Mouse (Mus musculus): ENCODE measurements around the gene Sap18b. TPM values are rescaled to one million over a fixed set of nuclear protein-coding genes. Genes with fewer than 3 reads are reported as not detected.

Gene Sap18b
- polyA plus RNA-seq, 1 experiment from 2014 or later = 369 TPM

- ATAC-seq (replicated peaks; ENCODE audit: low FRiP score, low TSS enrichment, low read depth) = no peak
- H3K27ac ChIP-seq (ENCODE audit: low read depth) = no peak overlapping the region
- no peaks in the 10 kb centered on the region for H3K27me3 ChIP-seq (replicated peaks; ENCODE audit: control insufficient read depth, insufficient read depth, low read length)
- no peak overlapping the region for H3K9ac ChIP-seq (ENCODE audit: low read length)
- peaks cover 100% of the 10 kb centered on the region for H3K36me3 ChIP-seq (ENCODE audit: control insufficient read depth, insufficient read depth, low read length)
- H3K4me2 ChIP-seq (ENCODE audit: low read length) = no peak overlapping the region
- no peak for DNase-seq (ENCODE audit: low spot score)
- no peaks in the 10 kb centered on the region for H3K4me1 ChIP-seq (replicated peaks; ENCODE audit: control insufficient read depth, insufficient read depth, low read length)
- WGBS = 91% methylated on average over 16 of the region's 16 CpGs
- H3K9me3 ChIP-seq (ENCODE audit: control insufficient read depth, low read length) = no peaks in the 10 kb centered on the region
- H3K4me3 ChIP-seq (ENCODE audit: low read depth, low read length) = no peak overlapping the region
Measured at GRCm38 (mm10) chr8:95871690-95872089, 46.5 kb downstream of the Sap18b start.

DNA sequence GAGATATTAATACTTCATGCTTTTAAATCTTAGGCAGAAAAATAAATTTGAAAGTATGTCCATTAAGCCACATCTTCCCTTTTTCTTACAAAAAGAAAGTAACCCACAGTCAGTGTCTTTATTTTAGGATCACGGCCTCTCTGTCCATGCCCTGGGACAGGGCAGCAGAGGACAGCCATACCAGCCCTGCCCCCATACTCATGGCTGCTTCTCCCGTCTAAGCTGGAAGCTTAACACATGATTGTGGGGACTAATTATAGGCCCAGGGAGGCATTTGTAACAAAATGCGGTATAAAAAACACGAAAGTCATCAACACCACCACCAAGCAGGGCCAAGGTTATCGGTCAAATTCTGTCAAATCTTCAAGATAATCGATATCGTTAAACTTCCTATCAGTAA is 50.1 kb downstream of the Sap18b start:
- Histone ChIP-seq H3K4me3 (ENCODE audit: low read depth, low read length) (no peak overlapping the region), H3K9me3 (ENCODE audit: control insufficient read depth, low read length) (no peaks in the 10 kb centered on the region), H3K36me3 (ENCODE audit: control insufficient read depth, insufficient read depth, low read length) (peaks cover 76% of the 10 kb centered on the region), H3K27ac (ENCODE audit: low read depth) (no peak overlapping the region), H3K9ac (ENCODE audit: low read length) (no peak overlapping the region), H3K27me3 (replicated peaks; ENCODE audit: control insufficient read depth, insufficient read depth, low read length) (no peaks in the 10 kb centered on the region), H3K4me2 (ENCODE audit: low read length) (no peak overlapping the region), H3K4me1 (replicated peaks; ENCODE audit: control insufficient read depth, insufficient read depth, low read length) (peaks cover 4% of the 10 kb centered on the region; the same call in 1 of the 2 replicates)
- DNase-seq (ENCODE audit: low spot score) (no peak), ATAC-seq (replicated peaks; ENCODE audit: low FRiP score, low TSS enrichment, low read depth) (no peak)
- 94% methylated on average over 7 of the region's 7 CpGs for WGBS

Other genes with a start within 250 kb of the Sap18b start
- gene Prss54, start 249.0 kb upstream of the Sap18b start, polyA plus RNA-seq (2014; fragmentation: Nextera tagmentation; extraction: Ambion mirVana) = not detected in 2 replicates
- 18.6 and 21.1 TPM in 2 replicates for gene Gins3, start 191.9 kb upstream of the Sap18b start, polyA plus RNA-seq (2014; fragmentation: Nextera tagmentation; extraction: Ambion mirVana)
- gene Ndrg4, start 148.4 kb upstream of the Sap18b start, polyA plus RNA-seq (2014; fragmentation: Nextera tagmentation; extraction: Ambion mirVana) = 21.3 and 22.1 TPM in 2 replicates
- 21.5 and 22.8 TPM in 2 replicates for gene Setd6, start 109.5 kb upstream of the Sap18b start, polyA plus RNA-seq (2014; fragmentation: Nextera tagmentation; extraction: Ambion mirVana)
- 98.5 and 132 TPM in 2 replicates for gene Cnot1, start 17.9 kb upstream of the Sap18b start, polyA plus RNA-seq (2014; fragmentation: Nextera tagmentation; extraction: Ambion mirVana)
- gene Slc38a7, start 28.2 kb downstream of the Sap18b start, polyA plus RNA-seq (2014; fragmentation: Nextera tagmentation; extraction: Ambion mirVana) = 17.2 and 17.5 TPM in 2 replicates
- 84.7 and 85.2 TPM in 2 replicates for gene Got2, start 63.2 kb downstream of the Sap18b start, polyA plus RNA-seq (2014; fragmentation: Nextera tagmentation; extraction: Ambion mirVana)